In genomic region chr3:21530862-21531261, GRCm38 (mm10) we compare ENCODE assay signal across 12 mouse cellular contexts.
A peak's percentile ranks its signal among the peaks of the same experiment; 100 is the strongest.
DNase-seq lines count a peak whose midpoint lies in the region; ATAC-seq and TF ChIP-seq lines count a peak whose summit lies in the region.
"Had no signal": no experiment of that assay in that cellular context is flagged by ENCODE, and none has a peak within 500 bp of the region (broad histone marks: within the 10 kb centered on the region; RNA-seq: fewer than 3 reads in every experiment).

No protein-coding gene starts in this region.

- no peaks in the 10 kb centered on the region for H3K9me3 ChIP-seq in embryonic facial prominence, embryonic 10.5 days
- H3K9me3 ChIP-seq in intestine, embryonic 16.5 days (ENCODE audit: control insufficient read depth, low read length), result no peaks in the 10 kb centered on the region

- H3ac ChIP-seq in myocyte (ENCODE audit: control insufficient read depth, insufficient read length), result no peak overlapping the region

- H3K27ac ChIP-seq in embryonic facial prominence, embryonic 10.5 days (replicated peaks), result no peak overlapping the region
- no peak overlapping the region for H3K27ac ChIP-seq in intestine, embryonic 16.5 days (ENCODE audit: low read length)
- H3K27ac ChIP-seq: hindbrain, embryonic 14.5 days; left cerebral cortex, adult 2 months had no signal

- WGBS in embryonic facial prominence, embryonic 10.5 days, result 42% methylated on average over 5 of the region's 5 CpGs
- 27% methylated on average over 5 of the region's 5 CpGs for WGBS in intestine, embryonic 16.5 days

- ATAC-seq in intestine, embryonic 16.5 days, result peak; percentile 62
- ATAC-seq in megakaryocyte progenitor cell, adult 5-6 weeks (replicated peaks; ENCODE audit: poor library complexity), result no peak
- ATAC-seq: liver, postnatal 0 days had no signal

- H3K4me3 ChIP-seq in embryonic facial prominence, embryonic 10.5 days, result no peak overlapping the region
- H3K4me3 ChIP-seq in intestine, embryonic 16.5 days (ENCODE audit: low read length), result no peak overlapping the region
- H3K4me3 ChIP-seq in myocyte, result no peak overlapping the region
- H3K4me3 ChIP-seq: left cerebral cortex, adult 2 months had no signal

- H3K4me1 ChIP-seq in embryonic facial prominence, embryonic 10.5 days, result peaks cover 4% of the 10 kb centered on the region; the same call in 1 of the 2 replicates
- H3K4me1 ChIP-seq in intestine, embryonic 16.5 days (ENCODE audit: control insufficient read depth, insufficient read depth, low read length), result peaks cover 3% of the 10 kb centered on the region; the same call in 1 of the 2 replicates

- H3K9ac ChIP-seq in intestine, embryonic 16.5 days (ENCODE audit: low read depth, low read length), result no peak overlapping the region
- H3K9ac ChIP-seq: hindbrain, embryonic 14.5 days; liver, postnatal 0 days had no signal

- H3K36me3 ChIP-seq in embryonic facial prominence, embryonic 10.5 days (replicated peaks), result no peaks in the 10 kb centered on the region
- no peaks in the 10 kb centered on the region for H3K36me3 ChIP-seq in intestine, embryonic 16.5 days (ENCODE audit: control insufficient read depth, insufficient read depth, low read length)
- no peaks in the 10 kb centered on the region for H3K36me3 ChIP-seq in myocyte (ENCODE audit: control insufficient read depth, insufficient read depth)

- TF ChIP-seq POLR2A in myocyte (IDR thresholded peaks at IDR 0.05; ENCODE audit: insufficient read length, low read depth), result no peak

- no peak overlapping the region for H3K4me2 ChIP-seq in intestine, embryonic 16.5 days (ENCODE audit: low read depth, low read length)
- H3K4me2 ChIP-seq in myocyte (ENCODE audit: low read depth), result peak overlapping the region; percentile 36
- H3K4me2 ChIP-seq: hindbrain, embryonic 14.5 days had no signal

- H3K79me2 ChIP-seq in myocyte (ENCODE audit: control insufficient read depth, insufficient read depth), result no peaks in the 10 kb centered on the region

- intact Hi-C loops in heart, postnatal 36 days (cut with DNase I), result loop anchor here (5.0 kb wide), 1 partner anchor 111 kb away; no protein-coding TSS in a partner anchor

- DNase-seq in heart, adult 8-10 months (ENCODE audit: low spot score), result peak; percentile 17
- DNase-seq in heart, postnatal 36 days, result no peak
- peak; percentile 34 for DNase-seq in embryonic facial prominence, embryonic 10.5 days (ENCODE audit: low spot score)
- no peak for DNase-seq in urinary bladder, postnatal 36 days (ENCODE audit: low spot score in 2 of 2)
- no peak for DNase-seq in neural tube, embryonic 10.5 days (ENCODE audit: extremely low spot score, low spot score)
- DNase-seq: liver, postnatal 0 days; right cerebral cortex, postnatal 14 days had no signal

- no peaks in the 10 kb centered on the region for H3K27me3 ChIP-seq in embryonic facial prominence, embryonic 10.5 days (replicated peaks; ENCODE audit: low read depth, poor library complexity, severe bottlenecking)
- no peaks in the 10 kb centered on the region for H3K27me3 ChIP-seq in intestine, embryonic 16.5 days (replicated peaks; ENCODE audit: control insufficient read depth, insufficient read depth, low read length)
- H3K27me3 ChIP-seq in myocyte (ENCODE audit: control insufficient read depth, insufficient read depth, insufficient read length), result no peaks in the 10 kb centered on the region

TF ChIP-seq in myocyte, 11 proteins besides CTCF, POLR2A, EP300 and RAD21:
- TF ChIP-seq E2F4 (IDR thresholded peaks at IDR 0.05; ENCODE audit: insufficient read depth), result no peak
- TF ChIP-seq MYOD1 (IDR thresholded peaks at IDR 0.05; ENCODE audit: control insufficient read depth in 1 of 3, insufficient read length in 2 of 3, low read depth in 2 of 3), result peak in 1 of 3 experiments; percentile 14
- TF ChIP-seq SRF (IDR thresholded peaks at IDR 0.05; ENCODE audit: control insufficient read depth, insufficient read length, low read depth), result no peak
- no peak for TF ChIP-seq MYOG (IDR thresholded peaks at IDR 0.05; ENCODE audit: control insufficient read depth in 1 of 3, insufficient read depth in 1 of 3, insufficient read length in 2 of 3, low read depth in 2 of 3)

Comparison
In these comparisons a context has a peak if more than half of its experiments do, and no peak if none do; other contexts are left out.
1. DNase-seq: peak in heart, adult 8-10 months (single experiment) and embryonic facial prominence, embryonic 10.5 days (single experiment); none in heart, postnatal 36 days (0 of 2), urinary bladder, postnatal 36 days (0 of 2) and neural tube, embryonic 10.5 days (single experiment).